Mouse (Mus musculus): ENCODE measurements around the gene Oas2. TPM values are rescaled to one million over a fixed set of nuclear protein-coding genes. Genes with fewer than 3 reads are reported as not detected.

Oas2 gene
- total RNA-seq, 2 experiments from 2014 or later: 0.30 TPM; not detected in 1

- no peak for DNase-seq (ENCODE audit: low spot score in 2 of 2)
- intact Hi-C loops (cut with DNase I): no loop called here
Observed at GRCm38 (mm10) chr5:120700996-120701790, 48.5 kb downstream of the Oas2 start.

- intact Hi-C loops (cut with DNase I): no loop called here
- DNase-seq (ENCODE audit: low spot score in 2 of 2): peak in 1 of 2 experiments; percentile 55
Observed at GRCm38 (mm10) chr5:120698801-120699391, 50.8 kb downstream of the Oas2 start.

- intact Hi-C loops (cut with DNase I): no loop called here
Observed at GRCm38 (mm10) chr5:120698181-120698580, 51.5 kb downstream of the Oas2 start.

GRCm38 (mm10) chr5:120696865-120697264, 52.8 kb downstream of the Oas2 start:
- intact Hi-C loops (cut with DNase I): no loop called here
- no peak for DNase-seq (ENCODE audit: low spot score in 2 of 2)

More at GRCm38 (mm10) chr5:120698181-120698580, 51.5 kb downstream of the Oas2 start:
- DNase-seq (ENCODE audit: low spot score in 2 of 2): no peak

- intact Hi-C loops (cut with DNase I): no loop called here
- no peak for DNase-seq (ENCODE audit: low spot score in 2 of 2)
Observed at GRCm38 (mm10) chr5:120696057-120696743, 53.5 kb downstream of the Oas2 start.

GRCm38 (mm10) chr5:120694695-120695074, 55.0 kb downstream of the Oas2 start:
- intact Hi-C loops (cut with DNase I): no loop called here
- no peak for DNase-seq (ENCODE audit: low spot score in 2 of 2)

- intact Hi-C loops (cut with DNase I): no loop called here
Observed at GRCm38 (mm10) chr5:120693931-120694694, 55.5 kb downstream of the Oas2 start.

GRCm38 (mm10) chr5:120692034-120692433, 57.6 kb downstream of the Oas2 start:
- intact Hi-C loops (cut with DNase I): no loop called here
- DNase-seq (ENCODE audit: low spot score in 2 of 2): no peak

More at GRCm38 (mm10) chr5:120693931-120694694, 55.5 kb downstream of the Oas2 start:
- no peak for DNase-seq (ENCODE audit: low spot score in 2 of 2)

GRCm38 (mm10) chr5:120690417-120690816, 59.2 kb downstream of the Oas2 start:
- intact Hi-C loops (cut with DNase I): no loop called here
- DNase-seq (ENCODE audit: low spot score in 2 of 2): no peak

- DNase-seq (ENCODE audit: low spot score in 2 of 2): no peak
- intact Hi-C loops (cut with DNase I): no loop called here
Observed at GRCm38 (mm10) chr5:120688434-120688833, 61.2 kb downstream of the Oas2 start.

- intact Hi-C loops (cut with DNase I): no loop called here
- no peak for DNase-seq (ENCODE audit: low spot score in 2 of 2)
Observed at GRCm38 (mm10) chr5:120687897-120688296, 61.8 kb downstream of the Oas2 start.

- DNase-seq (ENCODE audit: low spot score in 2 of 2): no peak
- intact Hi-C loops (cut with DNase I): no loop called here
Observed at GRCm38 (mm10) chr5:120687484-120687851, 62.2 kb downstream of the Oas2 start.

- intact Hi-C loops (cut with DNase I): no loop called here
- DNase-seq (ENCODE audit: low spot score in 2 of 2): no peak
Observed at GRCm38 (mm10) chr5:120686749-120687483, 62.7 kb downstream of the Oas2 start.

GRCm38 (mm10) chr5:120685678-120686077, 64.0 kb downstream of the Oas2 start:
- DNase-seq (ENCODE audit: low spot score in 2 of 2): no peak
- intact Hi-C loops (cut with DNase I): no loop called here

GRCm38 (mm10) chr5:120682982-120683771, 66.5 kb downstream of the Oas2 start:
- intact Hi-C loops (cut with DNase I): no loop called here
- DNase-seq (ENCODE audit: low spot score in 2 of 2): no peak

GRCm38 (mm10) chr5:120680918-120681317, 68.7 kb downstream of the Oas2 start:
- peak in 1 of 2 experiments; percentile 44 for DNase-seq (ENCODE audit: low spot score in 2 of 2)
- intact Hi-C loops (cut with DNase I): loop anchor here (1.0 kb wide), 1 partner anchor 33 kb away; no protein-coding TSS in a partner anchor

Measured in left cerebral cortex, postnatal 25 days (tissue).